Mouse (Mus musculus) liver, embryonic 13.5 days (tissue): Measurements from ENCODE around the gene Tnfrsf25. TPM values are rescaled to one million over a fixed set of nuclear protein-coding genes. Genes with fewer than 3 reads are reported as not detected.

Source experiments
- ATAC-seq: fragments of 200-750 bp; cut with Nextera tagmentation; 2 replicates; pipeline ENCODE4 v1.8.0; 2017; ENCODE audit warnings: low read depth, mild to moderate bottlenecking, moderate number of reproducible peaks, moderate library complexity
- DNase-seq: peaks from one replicate; pipeline ENCODE4 v3.0.0; 2022
- H3K27ac ChIP-seq: fragments of 300-500 bp; sonication (generic); 2 replicates; pipeline ENCODE4 v1.5.1; 2015; ENCODE audit warnings: moderate library complexity, mild to moderate bottlenecking, inconsistent platforms
- H3K27me3 ChIP-seq: fragments of 300-500 bp; sonication (generic); 2 replicates; pipeline ENCODE4 v1.6.1; 2015; ENCODE audit warnings: mild to moderate bottlenecking, inconsistent platforms
- H3K36me3 ChIP-seq: fragments of 300-500 bp; sonication (generic); 2 replicates; pipeline ENCODE4 v1.6.1; 2015; ENCODE audit warnings: mild to moderate bottlenecking, inconsistent platforms
- H3K4me1 ChIP-seq: fragments of 300-500 bp; sonication (generic); replicated peaks from 2 replicates; pipeline ENCODE4 v1.6.1; 2015; ENCODE audit warnings: inconsistent platforms
- H3K4me2 ChIP-seq: fragments of 300-500 bp; sonication (generic); 2 replicates; pipeline ENCODE4 v1.6.1; 2015; ENCODE audit warnings: inconsistent platforms, mild to moderate bottlenecking, moderate library complexity
- H3K4me3 ChIP-seq: fragments of 300-500 bp; sonication (generic); replicated peaks from 2 replicates; pipeline ENCODE4 v1.5.1; 2015; ENCODE audit warnings: mild to moderate bottlenecking, inconsistent platforms
- H3K9ac ChIP-seq: fragments of 300-500 bp; sonication (generic); 2 replicates; pipeline ENCODE4 v1.6.1; 2015; ENCODE audit warnings: mild to moderate bottlenecking, inconsistent platforms
- H3K9me3 ChIP-seq: fragments of 300-500 bp; sonication (generic); replicated peaks from 2 replicates; pipeline ENCODE4 v1.6.1; 2016; ENCODE audit warnings: inconsistent platforms
- WGBS: fragments of 180-500 bp; shearing (Covaris S2); methylation state at CpG from one replicate; pipeline ENCODE4 v1.1.7; 2015; ENCODE audit not compliant: insufficient replicate concordance; 5-methylcytosine and 5-hydroxymethylcytosine counted together
- polyA plus RNA-seq: library from polyadenylated mRNA; unstranded; fragments of >200 nt; fragmentation: Nextera tagmentation; extraction: Ambion mirVana; gene quantifications from 2 replicates; pipeline ENCODE4 v1.2.1, GENCODE M21; 2015

Tnfrsf25 gene
- polyA plus RNA-seq, 1 experiment from 2014 or later, result 0.37 TPM

DNA sequence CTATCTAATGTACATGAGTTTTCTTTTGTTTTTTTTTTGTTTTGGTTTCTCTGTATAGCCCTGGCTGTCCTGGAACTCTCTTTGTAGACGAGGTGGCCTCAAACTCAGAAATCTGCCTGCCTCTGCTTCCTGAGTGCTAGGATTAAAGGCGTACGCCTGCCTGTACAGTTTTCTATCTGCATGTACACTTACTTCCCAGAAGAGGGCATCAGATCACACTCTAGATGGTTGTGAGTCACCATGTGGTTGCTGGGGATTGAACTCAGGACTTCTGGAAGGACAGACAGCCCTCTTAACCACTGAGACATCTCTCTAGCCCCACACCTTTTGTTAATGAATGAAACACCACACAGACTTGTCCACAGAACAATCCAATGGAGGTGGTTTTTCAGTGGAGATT, 36.5 kb upstream of the Tnfrsf25 start:
- no peak for ATAC-seq
- no peaks in the 10 kb centered on the region for H3K36me3 ChIP-seq
- H3K9me3 ChIP-seq, result no peaks in the 10 kb centered on the region
- H3K4me1 ChIP-seq, result peaks cover 12% of the 10 kb centered on the region
- H3K4me3 ChIP-seq, result no peak overlapping the region
- no peak for DNase-seq
- H3K9ac ChIP-seq, result no peak overlapping the region
- WGBS, result 68% methylated on average over 3 of the region's 3 CpGs
- 0 out of 2 replicates have a peak, but pooled peaks cover 7% of the 10 kb centered on the region for H3K27me3 ChIP-seq
- H3K27ac ChIP-seq, result no peak overlapping the region
- H3K4me2 ChIP-seq, result no peak overlapping the region

DNA sequence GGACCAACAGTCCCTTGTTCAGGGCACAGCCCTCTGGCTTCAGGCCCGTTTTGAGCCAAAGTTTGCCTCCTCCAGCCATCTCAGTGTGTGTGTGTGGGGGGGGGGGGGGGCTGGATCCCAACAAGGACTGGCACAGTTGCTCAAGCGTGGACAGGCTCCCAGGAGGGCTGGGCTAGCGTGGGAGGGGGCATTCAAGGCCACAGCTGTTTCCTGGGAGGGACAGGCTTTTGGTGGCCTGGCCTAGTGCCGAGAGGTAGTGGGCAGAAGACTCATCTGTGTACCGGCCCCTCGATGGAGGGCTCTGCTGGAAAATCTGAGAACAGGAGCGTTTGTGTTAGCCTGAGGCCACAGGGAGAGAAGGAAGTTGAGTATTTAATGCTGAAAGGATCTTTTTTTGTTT, 35.8 kb upstream of the Tnfrsf25 start:
- ATAC-seq, result no peak
- no peak for DNase-seq

DNA sequence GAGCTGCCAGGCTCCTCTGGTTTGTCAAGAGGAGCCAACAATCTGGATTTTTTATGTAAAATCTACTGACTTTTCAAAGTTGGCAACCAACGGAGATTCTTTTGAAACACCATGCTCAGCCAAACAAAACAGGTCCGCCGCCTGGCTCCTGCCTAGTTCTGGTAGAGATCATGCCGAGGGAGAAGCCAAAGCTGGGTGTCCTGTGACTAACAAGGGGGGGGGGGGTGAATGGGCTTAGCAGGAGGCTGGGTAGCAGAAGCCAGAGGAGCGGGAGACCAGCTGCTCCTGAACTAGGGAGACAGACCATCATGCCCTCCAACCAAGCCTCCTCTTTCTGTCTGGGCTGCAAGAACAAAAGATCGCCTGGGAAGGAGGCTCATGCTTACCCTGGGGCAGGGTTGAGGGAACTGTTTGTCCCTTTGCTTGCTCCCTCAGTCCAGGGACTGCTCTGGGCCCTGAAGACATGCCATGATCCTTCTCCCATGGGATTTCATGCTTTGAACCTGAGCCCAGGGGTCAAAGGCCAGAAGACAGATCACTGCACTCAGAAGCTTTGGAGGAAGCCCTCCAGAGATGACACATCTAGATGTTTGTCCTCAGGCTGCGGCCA, 32.0 kb upstream of the Tnfrsf25 start:
- Histone ChIP-seq H3K9me3 (no peaks in the 10 kb centered on the region), H3K4me3 (no peak overlapping the region), H3K27me3 (peaks cover 25% of the 10 kb centered on the region; the same call in 1 of the 2 replicates), H3K4me1 (peaks cover 26% of the 10 kb centered on the region), H3K36me3 (0 out of 2 replicates have a peak, but pooled peaks cover 1% of the 10 kb centered on the region), H3K4me2 (no peak overlapping the region), H3K27ac (no peak overlapping the region), H3K9ac (no peak overlapping the region)
- 67% methylated on average over 7 of the region's 7 CpGs for WGBS
- no peak for DNase-seq
- ATAC-seq, result no peak

More for the DNA sequence above, 35.8 kb upstream of the Tnfrsf25 start:
- Histone ChIP-seq H3K9ac (no peak overlapping the region), H3K4me3 (no peak overlapping the region), H3K36me3 (no peaks in the 10 kb centered on the region), H3K4me2 (no peak overlapping the region), H3K9me3 (no peaks in the 10 kb centered on the region), H3K27me3 (peaks cover 14% of the 10 kb centered on the region; the same call in 1 of the 2 replicates), H3K27ac (no peak overlapping the region), H3K4me1 (peaks cover 12% of the 10 kb centered on the region)
- 59% methylated on average over 7 of the region's 7 CpGs for WGBS

DNA sequence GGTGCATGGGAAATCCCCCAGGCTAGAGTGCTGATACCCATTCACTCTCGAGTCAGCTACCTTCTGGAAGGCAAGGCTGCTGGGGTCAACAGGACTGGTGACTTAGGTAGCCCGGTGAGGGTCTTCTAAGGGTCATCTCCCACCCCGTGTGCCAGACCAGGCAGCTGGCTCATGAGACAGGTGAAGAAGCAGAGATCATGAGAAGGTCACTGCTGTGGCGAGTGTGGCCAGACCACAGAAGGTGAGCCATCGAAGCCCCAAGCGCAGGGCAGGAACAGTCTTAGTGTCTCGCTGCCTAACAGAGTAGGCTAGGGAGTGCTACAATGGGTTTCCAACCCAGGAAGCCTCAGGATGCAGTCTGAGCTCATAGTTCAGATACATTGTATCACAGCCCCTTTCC, 31.1 kb upstream of the Tnfrsf25 start:
- Histone ChIP-seq H3K9ac (no peak overlapping the region), H3K4me3 (no peak overlapping the region), H3K36me3 (0 out of 2 replicates have a peak, but pooled peaks cover 10% of the 10 kb centered on the region), H3K4me1 (peaks cover 35% of the 10 kb centered on the region), H3K9me3 (no peaks in the 10 kb centered on the region), H3K27ac (no peak overlapping the region), H3K27me3 (peaks cover 25% of the 10 kb centered on the region; the same call in 1 of the 2 replicates), H3K4me2 (no peak overlapping the region)
- WGBS, result 65% methylated on average over 7 of the region's 7 CpGs
- ATAC-seq, result no peak
- DNase-seq, result no peak

DNA sequence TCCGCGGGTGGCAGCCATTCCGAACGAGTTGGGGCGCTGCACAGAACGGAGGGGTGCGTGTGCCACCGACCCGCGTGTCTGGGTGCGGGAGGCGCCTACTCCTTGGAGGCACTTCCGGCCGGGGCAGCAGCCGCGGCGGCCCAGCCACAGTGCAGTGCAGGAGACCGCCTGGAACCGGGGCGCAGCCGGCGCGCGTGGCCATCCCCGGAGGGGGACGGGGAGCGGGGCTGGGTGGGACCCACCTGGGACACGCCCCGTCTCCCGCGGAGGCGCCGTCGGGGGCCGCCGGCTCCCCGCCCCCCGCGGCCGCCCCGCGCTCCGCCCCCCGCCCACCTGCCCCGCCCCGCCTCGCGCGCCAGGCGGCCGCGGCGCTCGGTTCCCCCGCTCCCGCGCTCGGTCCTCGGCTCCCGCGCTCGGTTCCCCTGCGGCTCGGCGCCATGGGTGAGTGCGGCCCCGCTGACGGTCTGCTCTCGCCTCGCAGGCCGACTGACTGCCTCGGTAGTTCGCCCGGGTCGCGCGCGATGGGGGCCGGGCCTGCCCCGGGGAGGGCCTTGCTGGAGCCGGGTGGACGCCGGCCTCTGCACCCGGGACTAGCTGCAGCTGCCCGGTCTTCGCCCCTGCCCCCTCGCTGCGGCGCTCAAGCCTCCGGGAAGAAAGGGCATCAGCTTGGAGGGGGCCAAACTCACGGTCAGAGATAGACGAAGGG, 29.1 kb upstream of the Tnfrsf25 start:
- Histone ChIP-seq H3K27me3 (peaks cover 25% of the 10 kb centered on the region; the same call in 1 of the 2 replicates), H3K27ac (peak overlapping the region; percentile 72), H3K4me2 (peak overlapping the region; percentile 97), H3K9me3 (no peaks in the 10 kb centered on the region), H3K4me1 (peaks cover 54% of the 10 kb centered on the region), H3K9ac (peak overlapping the region; percentile 90), H3K4me3 (peak overlapping the region; percentile 81), H3K36me3 (0 out of 2 replicates have a peak, but pooled peaks cover 13% of the 10 kb centered on the region)
- DNase-seq (peak; percentile 60), ATAC-seq (peak; percentile 84)
- under 1% methylated on average over 70 of the region's 92 CpGs for WGBS

DNA sequence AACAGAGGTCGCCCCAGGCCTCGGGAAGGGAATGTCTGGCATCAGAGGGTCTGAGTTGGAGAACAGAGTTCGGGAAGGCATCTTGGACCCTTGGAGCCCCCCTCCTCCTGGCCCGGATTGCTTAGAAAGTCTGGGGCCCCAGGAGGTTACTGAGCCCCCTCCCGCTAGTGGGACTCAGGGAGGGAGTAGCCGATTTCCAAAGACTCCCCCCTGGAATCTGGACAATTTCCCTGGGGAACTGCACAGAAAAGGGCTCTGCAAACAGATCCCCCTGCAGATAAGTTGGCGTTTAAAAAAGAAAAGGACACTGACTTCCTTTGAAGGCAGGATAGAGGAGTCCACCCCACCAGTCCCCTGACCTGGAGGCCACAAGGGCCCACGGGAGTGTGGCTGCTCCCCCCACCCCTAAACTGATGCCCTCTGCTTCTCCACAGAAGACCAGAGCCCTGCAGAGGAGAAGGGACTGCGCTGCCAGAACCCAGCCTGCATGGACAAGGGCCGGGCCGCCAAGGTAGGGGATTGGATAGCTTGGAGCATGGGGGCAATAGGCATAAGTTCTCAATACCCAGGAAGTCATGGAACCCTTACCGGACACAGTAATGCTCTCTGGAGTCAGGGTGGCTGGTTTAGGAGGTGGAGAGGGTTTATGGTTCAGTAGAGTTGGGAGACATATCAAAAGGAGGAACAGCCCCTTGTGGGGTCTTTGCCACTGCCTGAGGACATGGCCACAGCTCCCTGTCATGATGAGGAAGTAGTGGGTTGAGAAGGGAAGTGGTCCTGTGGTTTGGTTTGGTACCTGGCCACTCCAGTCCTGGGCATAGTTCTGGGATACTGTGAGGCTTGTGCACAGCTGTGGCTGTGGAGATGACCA, 28.3 kb upstream of the Tnfrsf25 start:
- ATAC-seq, result no peak
- 7% methylated on average over 12 of the region's 12 CpGs for WGBS

DNA sequence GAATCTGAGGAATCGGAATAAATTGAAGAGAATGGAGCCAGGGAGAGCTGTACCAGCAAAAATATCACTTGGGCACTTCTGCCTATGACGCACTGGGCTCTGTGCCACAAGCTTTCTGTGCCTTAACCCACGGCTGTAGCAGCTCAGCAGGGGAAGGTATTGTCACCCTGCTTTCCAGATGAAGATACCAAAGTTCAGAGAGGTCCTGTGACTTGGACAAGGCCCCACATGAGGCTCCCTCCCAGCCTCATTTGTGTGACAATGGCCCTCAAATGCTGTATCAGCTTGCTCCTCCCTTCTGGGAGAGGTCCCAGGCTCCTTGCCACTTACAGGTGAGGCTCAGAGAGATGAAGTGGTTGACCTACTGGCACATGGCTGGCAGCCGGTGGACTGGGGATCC, 27.6 kb upstream of the Tnfrsf25 start:
- ATAC-seq (no peak), DNase-seq (no peak)
- 0 out of 2 replicates have a peak, but pooled peaks cover 13% of the 10 kb centered on the region for H3K36me3 ChIP-seq
- no peak overlapping the region; the same call in 1 of the 2 replicates for H3K27ac ChIP-seq
- H3K4me2 ChIP-seq, result peak overlapping the region; percentile 97
- H3K4me1 ChIP-seq, result peaks cover 69% of the 10 kb centered on the region
- WGBS, result 48% methylated on average over 4 of the region's 4 CpGs
- peak overlapping the region; percentile 81 for H3K4me3 ChIP-seq
- peak overlapping the region; percentile 90 for H3K9ac ChIP-seq
- peaks cover 23% of the 10 kb centered on the region; the same call in 1 of the 2 replicates for H3K27me3 ChIP-seq
- H3K9me3 ChIP-seq, result no peaks in the 10 kb centered on the region

More for the DNA sequence above, 28.3 kb upstream of the Tnfrsf25 start:
- 0 out of 2 replicates have a peak, but pooled peaks cover 13% of the 10 kb centered on the region for H3K36me3 ChIP-seq
- H3K9ac ChIP-seq, result peak overlapping the region; percentile 90
- H3K4me3 ChIP-seq, result peak overlapping the region; percentile 81
- no peaks in the 10 kb centered on the region for H3K9me3 ChIP-seq
- peak overlapping the region; percentile 97 for H3K4me2 ChIP-seq
- peaks cover 25% of the 10 kb centered on the region; the same call in 1 of the 2 replicates for H3K27me3 ChIP-seq
- peaks cover 62% of the 10 kb centered on the region for H3K4me1 ChIP-seq
- peak overlapping the region; percentile 72 for H3K27ac ChIP-seq
- DNase-seq, result no peak

DNA sequence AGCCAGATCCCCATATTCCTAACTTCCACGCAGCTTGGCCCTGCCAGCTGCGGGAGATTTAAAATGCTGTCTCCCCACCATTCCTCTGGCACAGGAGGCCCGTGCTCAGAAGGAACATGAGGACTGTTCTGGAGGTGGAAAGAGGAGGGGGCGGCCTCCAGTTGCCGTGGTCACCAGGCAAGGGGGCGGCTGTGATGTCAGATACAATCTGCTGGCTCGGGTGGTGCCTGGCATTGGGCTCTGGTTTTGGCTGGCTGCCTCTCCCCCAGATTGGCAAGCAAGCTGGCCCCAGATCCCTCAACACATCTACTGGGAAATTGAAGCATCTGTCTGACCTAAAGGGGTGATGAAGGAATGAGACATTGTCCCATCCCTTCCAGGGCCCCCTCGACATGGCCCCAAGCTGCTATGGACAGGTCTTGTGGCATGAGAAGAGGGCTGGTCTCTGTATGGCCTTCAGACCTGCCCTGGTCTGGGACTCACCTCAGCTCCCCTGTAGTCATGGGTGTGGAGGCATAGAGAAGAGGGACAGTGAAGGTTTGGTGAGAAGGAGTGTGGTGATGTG, 27.1 kb upstream of the Tnfrsf25 start:
- peak overlapping the region; percentile 97 for H3K4me2 ChIP-seq
- ATAC-seq (no peak), DNase-seq (no peak)
- H3K4me1 ChIP-seq, result peaks cover 74% of the 10 kb centered on the region
- peaks cover 21% of the 10 kb centered on the region; the same call in 1 of the 2 replicates for H3K27me3 ChIP-seq
- 0 out of 2 replicates have a peak, but pooled peaks cover 13% of the 10 kb centered on the region for H3K36me3 ChIP-seq
- peak overlapping the region; percentile 90; the same call in 1 of the 2 replicates for H3K9ac ChIP-seq
- H3K27ac ChIP-seq, result no peak overlapping the region
- no peaks in the 10 kb centered on the region for H3K9me3 ChIP-seq
- 56% methylated on average over 8 of the region's 8 CpGs for WGBS
- H3K4me3 ChIP-seq, result peak overlapping the region; percentile 81; the same call in 1 of the 2 replicates

DNA sequence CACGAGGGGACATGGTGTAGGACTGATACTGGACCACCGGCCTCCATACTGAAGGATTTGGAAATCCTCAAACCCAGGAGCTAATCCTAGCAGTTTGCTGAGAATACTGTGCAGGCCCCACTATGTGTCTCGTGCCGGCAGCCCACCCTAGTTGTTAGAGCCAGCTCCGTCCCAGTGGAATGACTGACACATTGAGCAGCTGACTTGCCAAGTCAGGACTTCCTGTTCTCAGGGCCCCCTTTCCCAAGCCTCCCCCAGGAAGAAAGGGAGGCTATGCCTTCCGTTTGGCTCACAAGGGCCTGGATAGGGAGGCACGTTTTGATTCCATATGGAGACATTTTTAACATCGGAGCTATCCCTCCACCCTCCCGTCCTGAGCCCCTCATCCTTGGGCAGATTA, 25.5 kb upstream of the Tnfrsf25 start:
- H3K9me3 ChIP-seq, result no peaks in the 10 kb centered on the region
- ATAC-seq, result no peak
- no peak overlapping the region for H3K9ac ChIP-seq
- no peak overlapping the region for H3K4me2 ChIP-seq
- WGBS, result 77% methylated on average over 9 of the region's 9 CpGs
- peaks cover 9% of the 10 kb centered on the region; the same call in 1 of the 2 replicates for H3K27me3 ChIP-seq
- no peak for DNase-seq
- H3K4me1 ChIP-seq, result peaks cover 89% of the 10 kb centered on the region
- H3K27ac ChIP-seq, result peak overlapping the region; percentile 55; the same call in 1 of the 2 replicates
- 0 out of 2 replicates have a peak, but pooled peaks cover 13% of the 10 kb centered on the region for H3K36me3 ChIP-seq
- no peak overlapping the region for H3K4me3 ChIP-seq

DNA sequence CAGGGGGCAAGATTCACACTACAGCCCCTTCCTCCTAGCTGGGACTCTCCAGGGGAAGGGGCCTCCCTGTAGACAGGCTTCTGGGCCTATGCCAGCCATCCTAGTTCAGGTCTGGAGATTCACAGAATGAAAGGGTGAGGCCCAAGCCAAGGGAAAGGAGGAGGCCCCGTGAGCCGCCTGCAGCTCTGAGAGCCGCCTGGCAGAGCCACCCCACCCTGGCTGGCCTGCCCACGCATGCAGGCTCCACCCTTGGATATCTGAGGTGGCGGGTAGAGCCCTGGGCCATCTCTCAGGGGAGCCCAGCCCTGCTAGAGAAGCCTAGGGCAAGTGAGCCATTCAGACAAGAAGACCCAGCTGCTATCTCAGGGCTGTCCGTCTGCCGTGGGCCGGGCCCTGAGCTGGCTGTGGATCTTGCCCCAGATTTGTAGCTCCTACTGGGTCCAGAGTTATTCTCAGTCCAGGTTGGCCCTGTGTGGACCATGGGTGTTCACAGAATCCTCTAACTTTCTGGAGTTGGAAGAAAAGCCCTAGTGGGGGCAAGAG, 22.9 kb upstream of the Tnfrsf25 start:
- peak; percentile 79 for DNase-seq
- 17% methylated on average over 8 of the region's 8 CpGs for WGBS
- peak overlapping the region; percentile 96 for H3K27ac ChIP-seq
- peak overlapping the region; percentile 79 for H3K9ac ChIP-seq
- 0 out of 2 replicates have a peak, but pooled peaks cover 13% of the 10 kb centered on the region for H3K36me3 ChIP-seq
- H3K4me1 ChIP-seq, result peaks cover 95% of the 10 kb centered on the region
- peak overlapping the region; percentile 50 for H3K4me3 ChIP-seq
- peak overlapping the region; percentile 81 for H3K4me2 ChIP-seq
- H3K27me3 ChIP-seq, result no peaks in the 10 kb centered on the region
- peak; percentile 97 for ATAC-seq
- no peaks in the 10 kb centered on the region for H3K9me3 ChIP-seq
